Mouse (Mus musculus) spleen, adult 2 months (tissue): ENCODE measurements around the gene Rps16. TPM values are rescaled to one million over a fixed set of nuclear protein-coding genes. Genes with fewer than 3 reads are reported as not detected.

Experiments
- DNase-seq, 2 experiments: peaks; one replicate each; pipeline versions ENCODE4 v3.0.0 to v3.0.0-alpha.2; 2012 to 2021; ENCODE audit warnings: low spot score in 2 of 2, low read depth in 1 of 2
- H3K27ac ChIP-seq: fragments of 200-500 bp; 2 replicates; pipeline ENCODE4 v1.5.1; 2012; ENCODE audit warnings: low read length, inconsistent platforms; ENCODE audit not compliant: insufficient read depth
- H3K27me3 ChIP-seq: fragments of 200-500 bp; 2 replicates; pipeline ENCODE4 v1.6.1; 2012; ENCODE audit warnings: mild to moderate bottlenecking, moderate library complexity, low read length, inconsistent platforms; ENCODE audit not compliant: control insufficient read depth, insufficient read depth
- H3K36me3 ChIP-seq: fragments of 200-500 bp; 2 replicates; pipeline ENCODE4 v1.6.1; 2012; ENCODE audit warnings: mild to moderate bottlenecking, low read length, inconsistent platforms; ENCODE audit not compliant: control insufficient read depth, insufficient read depth
- H3K4me1 ChIP-seq: fragments of 200-500 bp; 2 replicates; pipeline ENCODE4 v1.6.1; 2011; ENCODE audit warnings: inconsistent platforms; ENCODE audit not compliant: control insufficient read depth, insufficient read depth, insufficient read length
- H3K4me3 ChIP-seq: fragments of 200-500 bp; 2 replicates; pipeline ENCODE4 v1.5.1; 2011; ENCODE audit warnings: mild to moderate bottlenecking, inconsistent platforms; ENCODE audit not compliant: insufficient read depth, insufficient read length; ENCODE audit errors: extremely low read depth
- CTCF ChIP-seq: fragments of 200-500 bp; IDR thresholded peaks from 2 replicates; pipeline ENCODE4 v1.5.1; 2011; ENCODE audit warnings: mild to moderate bottlenecking, inconsistent platforms; ENCODE audit not compliant: insufficient read depth, insufficient read length, insufficient replicate concordance; ENCODE audit errors: extremely low read depth
- POLR2A ChIP-seq: fragments of 200-500 bp; IDR thresholded peaks from 2 replicates; pipeline ENCODE4 v1.6.1; 2011; ENCODE audit warnings: low read depth, low read length, inconsistent platforms
- WGBS: fragments of 180-500 bp; shearing (Covaris S2); methylation state at CpG from one replicate; pipeline ENCODE4 v1.1.7; 2018; 5-methylcytosine and 5-hydroxymethylcytosine counted together
- polyA plus RNA-seq: library from polyadenylated mRNA; depleted of rRNA; stranded (reverse); fragments of >200 nt; gene quantifications from 2 replicates; pipeline ENCODE4 v1.2.3, GENCODE M21; 2012

Gene Rps16
- polyA plus RNA-seq, 1 experiment: 1,505 TPM

DNA sequence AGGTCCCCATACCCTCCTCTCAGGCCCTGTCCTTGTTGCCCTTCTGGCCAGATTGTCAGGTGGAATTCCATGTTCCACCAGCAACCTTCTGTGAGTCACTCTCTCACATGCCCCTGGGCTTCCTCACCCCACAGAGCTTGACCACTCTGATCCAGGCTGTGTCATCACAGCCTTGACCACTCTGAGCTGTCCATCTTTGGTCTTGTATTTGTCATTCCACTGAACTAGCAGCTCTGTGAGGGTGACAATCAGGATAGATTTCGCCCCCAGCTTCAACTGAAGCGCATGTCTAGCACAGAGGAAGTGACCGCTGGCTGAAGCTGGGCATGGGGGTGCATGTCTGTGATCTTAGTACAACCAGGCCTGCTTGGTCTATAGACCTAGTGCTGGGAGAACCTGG, 39.9 kb downstream of the Rps16 start:
- no peaks in the 10 kb centered on the region for H3K27me3 ChIP-seq
- 97% methylated on average over 3 of the region's 3 CpGs for WGBS
- no peak overlapping the region for H3K4me3 ChIP-seq
- H3K27ac ChIP-seq: no peak overlapping the region
- no peak for TF ChIP-seq CTCF
- no peak for TF ChIP-seq POLR2A
- H3K4me1 ChIP-seq: peaks cover 14% of the 10 kb centered on the region; the same call in 1 of the 2 replicates
- no peak for DNase-seq
- H3K36me3 ChIP-seq: peaks cover 8% of the 10 kb centered on the region

DNA sequence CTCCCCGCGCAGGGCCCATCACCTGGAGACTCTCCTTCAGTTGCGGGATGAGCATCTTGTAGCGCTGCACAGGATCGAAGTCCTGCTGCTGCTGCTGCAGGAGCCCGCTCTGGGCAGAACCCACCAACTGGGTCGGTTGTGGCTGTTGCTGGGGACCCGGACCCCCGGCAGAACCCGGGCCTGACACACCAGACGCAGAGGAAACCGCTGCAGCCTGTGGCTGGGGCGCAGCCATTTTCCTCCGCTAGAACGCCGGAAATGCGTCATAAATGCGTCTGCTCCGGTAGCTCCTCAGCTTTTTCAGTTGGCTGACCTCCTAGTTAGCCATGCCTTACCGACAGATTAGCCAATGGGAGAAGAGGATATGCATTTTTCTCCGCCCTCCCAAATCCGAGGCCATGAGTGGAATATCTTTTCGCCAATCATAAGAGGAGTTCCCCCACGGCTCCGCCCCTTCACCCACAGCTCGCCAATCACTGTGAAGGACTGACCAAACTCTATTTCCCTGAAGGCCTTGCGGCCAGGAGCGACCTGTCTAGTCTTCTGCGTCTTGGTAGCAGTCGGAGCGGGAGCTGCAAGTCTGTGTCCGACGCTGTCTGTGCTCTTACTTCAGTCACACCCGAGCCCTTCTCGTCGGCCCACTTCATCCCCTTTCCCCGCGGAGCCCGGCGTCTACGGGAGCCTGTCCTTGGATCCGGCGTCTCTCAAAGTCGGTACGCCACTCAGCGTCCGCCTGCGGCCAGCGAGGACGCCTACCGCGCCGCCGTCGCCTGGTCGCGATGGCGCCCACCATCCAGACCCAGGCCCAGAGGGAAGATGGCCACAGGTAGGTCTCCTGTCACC, 42.2 kb downstream of the Rps16 start, which contains the start of the genes Med29 and Paf1:
Med29 (minus strand) TSS at position 280 of the 843 bp plus-strand sequence.
Paf1 (plus strand) TSS at position 523 of the 843 bp plus-strand sequence.
- Histone ChIP-seq H3K27ac (peak within 1 kb of the TSS; percentile 63), H3K27me3 (no peaks in the 10 kb centered on the region), H3K4me1 (peaks cover 4% of the 10 kb centered on the region; the same call in 1 of the 2 replicates), H3K4me3 (peak within 1 kb of the TSS; percentile 76), H3K36me3 (peaks cover 19% of the 10 kb centered on the region)
- peak; percentile 96 to 99 for DNase-seq
- TF ChIP-seq CTCF: no peak
- peak; percentile 96 for TF ChIP-seq POLR2A
- WGBS: under 1% methylated on average over 58 of the region's 58 CpGs

- Histone ChIP-seq H3K4me3 (peak overlapping the region; percentile 76), H3K27me3 (no peaks in the 10 kb centered on the region), H3K27ac (peak overlapping the region; percentile 63), H3K4me1 (peaks cover 4% of the 10 kb centered on the region; the same call in 1 of the 2 replicates), H3K36me3 (peaks cover 21% of the 10 kb centered on the region)
- no peak for DNase-seq
- TF ChIP-seq POLR2A (no peak), CTCF (no peak)
- WGBS: 7% methylated on average over 22 of the region's 22 CpGs
Measured at GRCm38 (mm10) chr7:28393272-28393951, 43.0 kb downstream of the Rps16 start.

- Histone ChIP-seq H3K4me3 (no peak overlapping the region), H3K36me3 (peaks cover 31% of the 10 kb centered on the region)
- TF ChIP-seq CTCF: no peak
- no peak for TF ChIP-seq POLR2A
Measured at GRCm38 (mm10) chr7:28395425-28395824, 45.0 kb downstream of the Rps16 start.

GRCm38 (mm10) chr7:28398000-28398399, 47.5 kb downstream of the Rps16 start:
- no peak for TF ChIP-seq POLR2A
- TF ChIP-seq CTCF: no peak
- DNase-seq: peak in 1 of 2 experiments; percentile 40
- Histone ChIP-seq H3K27me3 (no peaks in the 10 kb centered on the region), H3K4me1 (no peaks in the 10 kb centered on the region; the same call in 1 of the 2 replicates), H3K27ac (no peak overlapping the region), H3K4me3 (no peak overlapping the region), H3K36me3 (peaks cover 36% of the 10 kb centered on the region)
- 71% methylated on average over 3 of the region's 3 CpGs for WGBS

More at GRCm38 (mm10) chr7:28395425-28395824, 45.0 kb downstream of the Rps16 start:
- Histone ChIP-seq H3K27me3 (no peaks in the 10 kb centered on the region), H3K27ac (no peak overlapping the region), H3K4me1 (peaks cover 4% of the 10 kb centered on the region; the same call in 1 of the 2 replicates)
- 94% methylated on average over 4 of the region's 4 CpGs for WGBS
- no peak for DNase-seq

DNA sequence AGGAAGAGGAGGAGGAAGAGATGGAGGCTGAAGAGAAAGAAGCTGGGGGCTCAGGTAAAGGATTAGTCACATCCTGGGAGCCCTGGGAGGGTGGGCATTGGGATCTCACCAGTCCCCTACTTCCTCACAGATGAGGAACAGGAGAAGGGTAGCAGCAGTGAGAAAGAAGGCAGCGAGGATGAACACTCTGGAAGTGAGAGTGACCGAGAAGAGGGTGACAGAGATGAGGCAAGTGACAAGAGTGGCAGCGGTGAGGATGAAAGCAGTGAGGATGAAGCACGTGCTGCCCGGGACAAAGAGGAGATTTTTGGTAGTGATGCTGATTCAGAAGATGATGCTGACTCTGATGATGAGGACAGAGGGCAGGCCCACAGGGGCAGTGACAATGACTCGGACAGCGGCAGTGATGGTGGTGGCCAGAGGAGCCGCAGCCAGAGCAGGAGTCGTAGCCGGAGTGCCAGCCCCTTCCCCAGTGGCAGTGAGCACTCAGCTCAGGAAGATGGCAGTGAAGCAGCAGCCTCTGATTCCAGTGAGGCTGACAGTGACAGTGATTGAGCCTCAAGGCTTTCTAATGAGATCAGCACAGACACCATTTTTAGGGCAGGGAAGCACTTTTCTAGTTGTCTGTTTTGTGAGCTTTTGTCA, 48.4 kb downstream of the Rps16 start:
- Histone ChIP-seq H3K27me3 (no peaks in the 10 kb centered on the region), H3K36me3 (peaks cover 43% of the 10 kb centered on the region), H3K4me3 (no peak overlapping the region), H3K4me1 (no peaks in the 10 kb centered on the region), H3K27ac (no peak overlapping the region)
- no peak for DNase-seq
- WGBS: 94% methylated on average over 10 of the region's 10 CpGs
- TF ChIP-seq POLR2A (no peak), CTCF (no peak)
